Mouse (Mus musculus) forebrain, embryonic 14.5 days (tissue): ENCODE measurements at regions not wholly inside any gene's neighbourhood (a gene's known extent, or its start where the extent isn't known, plus 50 kb on each side); places are given as distances from the start of the nearest gene placed in this dataset.

ENCODE experiments used
- ATAC-seq: fragments of 200-750 bp; cut with Nextera tagmentation; 2 replicates; pipeline ENCODE4 v1.8.0; 2017; ENCODE audit warnings: mild to moderate bottlenecking, moderate library complexity
- DNase-seq: peaks from one replicate; pipeline ENCODE4 v3.0.0-alpha.2; 2015; ENCODE audit warnings: low spot score
- H3K27ac ChIP-seq: fragments of 300-500 bp; sonication (generic); 2 replicates; pipeline ENCODE4 v1.5.1; 2014; ENCODE audit warnings: low read depth, mild to moderate bottlenecking, control low read depth, low read length, moderate library complexity
- H3K27me3 ChIP-seq: fragments of 300-500 bp; sonication (generic); replicated peaks from 2 replicates; pipeline ENCODE4 v1.6.1; 2014; ENCODE audit warnings: low read length, control low read depth, mixed read lengths; ENCODE audit not compliant: control insufficient read depth, insufficient read depth
- H3K36me3 ChIP-seq: fragments of 300-500 bp; sonication (generic); 2 replicates; pipeline ENCODE4 v1.6.1; 2014; ENCODE audit warnings: low read length, control low read depth; ENCODE audit not compliant: control insufficient read depth, insufficient read depth
- H3K4me1 ChIP-seq: fragments of 300-500 bp; sonication (generic); 2 replicates; pipeline ENCODE4 v1.6.1; 2014; ENCODE audit warnings: antibody characterized with exemption, low read length, control low read depth; ENCODE audit not compliant: control insufficient read depth, insufficient read depth
- H3K4me2 ChIP-seq: fragments of 300-500 bp; sonication (generic); 2 replicates; pipeline ENCODE4 v1.6.1; 2014; ENCODE audit warnings: mild to moderate bottlenecking, control low read depth, low read length
- H3K4me3 ChIP-seq: fragments of 300-500 bp; sonication (generic); 2 replicates; pipeline ENCODE4 v1.5.1; 2014; ENCODE audit warnings: low read depth, low read length, control low read depth
- H3K9ac ChIP-seq: fragments of 300-500 bp; sonication (generic); 2 replicates; pipeline ENCODE4 v1.6.1; 2014; ENCODE audit warnings: mild to moderate bottlenecking, low read length, control low read depth, moderate library complexity
- H3K9me3 ChIP-seq: fragments of 300-500 bp; sonication (generic); replicated peaks from 2 replicates; pipeline ENCODE4 v1.6.1; 2016; ENCODE audit warnings: low read length, control low read depth, mixed read lengths; ENCODE audit not compliant: control insufficient read depth
- WGBS: fragments of 180-500 bp; shearing (Covaris S2); extraction: QIAGEN DNeasy Blood & Tissue Kit; methylation state at CpG from one replicate; pipeline ENCODE4 v1.1.7; 2014; 5-methylcytosine and 5-hydroxymethylcytosine counted together

DNA sequence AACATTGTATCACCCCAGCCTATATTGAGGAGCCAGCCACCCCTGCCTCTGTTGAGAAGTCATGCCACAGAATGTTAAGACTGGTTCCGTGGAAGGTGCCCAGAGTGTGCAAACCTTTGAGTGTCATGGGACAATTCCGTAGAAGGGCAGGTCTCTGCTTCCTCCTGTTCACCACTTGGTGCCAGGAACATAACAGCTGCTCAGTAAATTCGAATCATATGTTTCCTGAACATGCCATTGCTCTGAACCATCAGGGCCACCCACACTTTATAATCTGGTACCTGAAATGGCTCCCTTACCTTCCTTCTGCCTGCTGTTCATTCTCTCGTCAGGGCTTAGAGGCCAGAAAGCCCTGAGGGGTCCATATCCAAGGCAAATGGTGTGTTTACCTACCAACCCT, 273.0 kb upstream of the 4930535I16Rik start:
- Histone ChIP-seq H3K4me2 (no peak overlapping the region), H3K27me3 (no peaks in the 10 kb centered on the region; the same call in 1 of the 2 replicates), H3K27ac (no peak overlapping the region), H3K9ac (no peak overlapping the region), H3K4me1 (peaks cover 10% of the 10 kb centered on the region; the same call in 1 of the 2 replicates), H3K36me3 (no peaks in the 10 kb centered on the region), H3K9me3 (no peaks in the 10 kb centered on the region), H3K4me3 (no peak overlapping the region)
- 82% methylated on average over 4 of the region's 4 CpGs for WGBS
- DNase-seq: no peak
- ATAC-seq: no peak

DNA sequence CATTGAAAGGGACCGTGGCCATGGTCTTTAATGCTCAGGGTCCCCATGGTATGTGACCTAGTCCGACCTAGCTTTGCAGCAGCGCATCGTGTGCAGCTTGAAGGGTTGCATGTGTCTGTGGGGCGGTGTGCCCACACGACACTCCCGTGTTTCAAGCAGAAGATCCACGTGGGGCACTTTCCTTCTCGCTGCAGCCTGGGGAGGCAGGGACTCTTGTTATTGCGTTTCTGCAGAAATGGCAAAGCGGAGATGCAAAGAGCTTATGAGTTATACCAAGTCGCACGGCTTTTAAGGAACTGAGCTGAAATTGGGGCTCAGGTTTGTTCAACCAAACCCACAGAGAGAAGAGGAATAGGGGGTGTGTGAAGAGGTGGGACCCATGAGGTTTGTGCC, 272.2 kb upstream of the 4930535I16Rik start:
- DNase-seq: no peak
- Histone ChIP-seq H3K9ac (no peak overlapping the region), H3K27ac (no peak overlapping the region), H3K4me3 (no peak overlapping the region), H3K27me3 (no peaks in the 10 kb centered on the region; the same call in 1 of the 2 replicates), H3K36me3 (no peaks in the 10 kb centered on the region), H3K9me3 (no peaks in the 10 kb centered on the region), H3K4me1 (peaks cover 10% of the 10 kb centered on the region; the same call in 1 of the 2 replicates), H3K4me2 (no peak overlapping the region)
- WGBS: 89% methylated on average over 13 of the region's 13 CpGs
- no peak for ATAC-seq

DNA sequence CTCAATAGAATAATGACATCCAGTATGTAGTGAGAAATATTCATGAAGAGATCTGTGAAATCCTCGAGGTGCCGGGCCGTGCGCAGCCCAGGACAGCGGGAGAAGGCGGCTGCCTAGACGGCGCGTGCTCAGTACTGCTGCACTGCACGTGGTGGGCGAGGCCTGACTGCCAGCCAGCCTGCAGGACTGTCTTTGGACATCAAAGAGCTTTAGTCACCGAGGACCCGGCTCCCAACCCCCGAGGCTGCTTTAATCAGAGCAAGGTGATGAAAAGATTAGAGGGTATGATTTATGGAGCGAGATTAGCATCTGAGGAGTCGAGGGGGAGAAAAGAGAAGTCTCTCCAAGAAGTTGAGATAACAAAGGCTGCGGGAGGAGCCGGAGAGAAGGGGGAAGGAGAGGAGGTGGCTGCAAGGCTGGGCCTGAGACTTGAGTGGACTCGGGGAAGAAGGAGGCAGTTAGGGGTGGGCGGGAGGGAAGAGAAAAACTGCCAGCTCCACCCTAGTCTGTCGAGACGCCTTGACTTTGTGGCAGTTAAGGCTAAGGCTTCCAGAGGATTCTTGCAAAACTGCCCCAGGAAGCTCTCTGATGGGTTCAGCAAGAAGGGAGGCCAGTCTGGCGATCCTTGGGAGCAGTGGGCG, 271.6 kb upstream of the 4930535I16Rik start:
- no peaks in the 10 kb centered on the region; the same call in 1 of the 2 replicates for H3K27me3 ChIP-seq
- H3K9ac ChIP-seq: no peak overlapping the region
- peak; percentile 45 for DNase-seq
- WGBS: 29% methylated on average over 24 of the region's 24 CpGs
- no peak for ATAC-seq
- no peak overlapping the region for H3K4me3 ChIP-seq
- no peaks in the 10 kb centered on the region for H3K36me3 ChIP-seq
- peaks cover 10% of the 10 kb centered on the region; the same call in 1 of the 2 replicates for H3K4me1 ChIP-seq
- no peak overlapping the region for H3K4me2 ChIP-seq
- H3K27ac ChIP-seq: no peak overlapping the region
- H3K9me3 ChIP-seq: no peaks in the 10 kb centered on the region

DNA sequence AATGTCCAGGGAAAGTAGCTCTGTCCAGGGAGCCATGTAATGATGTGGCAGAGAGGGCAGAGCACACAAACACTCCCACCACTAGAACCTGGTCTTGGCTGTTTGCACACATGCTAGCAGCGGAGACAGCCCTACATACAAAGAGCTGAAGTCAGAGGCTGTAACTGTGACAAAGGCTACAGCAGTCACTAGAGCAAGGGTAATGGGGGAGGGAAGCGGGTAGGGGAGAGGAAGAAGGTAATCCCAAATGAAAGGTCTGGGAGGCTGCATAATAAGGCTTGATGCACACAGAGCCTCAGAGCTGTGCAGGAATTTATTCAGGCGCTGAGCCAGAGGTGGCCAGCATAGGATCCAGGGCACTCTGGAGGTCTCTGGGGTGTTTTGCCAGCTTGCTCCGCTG, 269.3 kb upstream of the 4930535I16Rik start:
- Histone ChIP-seq H3K27ac (no peak overlapping the region), H3K4me3 (no peak overlapping the region), H3K4me2 (no peak overlapping the region), H3K27me3 (peaks cover 2% of the 10 kb centered on the region; the same call in 1 of the 2 replicates), H3K4me1 (no peaks in the 10 kb centered on the region), H3K9ac (no peak overlapping the region), H3K9me3 (no peaks in the 10 kb centered on the region), H3K36me3 (no peaks in the 10 kb centered on the region)
- DNase-seq (peak; percentile 52), ATAC-seq (peak; percentile 44; the same call in 1 of the 2 replicates)
- 6% methylated on average over 4 of the region's 4 CpGs for WGBS

DNA sequence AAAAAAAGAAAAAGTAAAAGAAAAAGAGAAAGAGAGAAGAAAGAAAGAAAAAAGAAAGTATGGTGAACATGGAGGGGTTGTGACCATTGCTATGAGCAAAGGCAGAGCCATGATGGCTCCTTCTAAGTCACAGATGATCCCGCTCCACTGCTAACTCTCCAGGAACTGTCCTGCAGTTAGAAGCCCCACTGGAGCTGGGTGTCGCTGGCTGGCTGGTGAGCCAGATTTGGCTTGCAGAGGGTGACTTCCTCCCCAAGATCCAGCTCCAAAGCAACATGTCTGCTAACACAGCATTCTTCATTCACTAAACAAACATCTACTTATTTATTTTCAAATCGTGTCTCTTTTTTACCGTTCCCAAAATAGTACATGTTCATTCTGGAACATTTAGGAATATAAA, 263.5 kb upstream of the 4930535I16Rik start:
- 91% methylated on average over 4 of the region's 4 CpGs for WGBS
- no peaks in the 10 kb centered on the region for H3K9me3 ChIP-seq
- peaks cover 23% of the 10 kb centered on the region for H3K27me3 ChIP-seq
- H3K9ac ChIP-seq: no peak overlapping the region
- H3K36me3 ChIP-seq: no peaks in the 10 kb centered on the region
- no peak overlapping the region for H3K27ac ChIP-seq
- no peak for ATAC-seq
- 0 out of 2 replicates have a peak, but pooled peaks cover 3% of the 10 kb centered on the region for H3K4me1 ChIP-seq
- H3K4me3 ChIP-seq: no peak overlapping the region
- no peak for DNase-seq
- H3K4me2 ChIP-seq: no peak overlapping the region

DNA sequence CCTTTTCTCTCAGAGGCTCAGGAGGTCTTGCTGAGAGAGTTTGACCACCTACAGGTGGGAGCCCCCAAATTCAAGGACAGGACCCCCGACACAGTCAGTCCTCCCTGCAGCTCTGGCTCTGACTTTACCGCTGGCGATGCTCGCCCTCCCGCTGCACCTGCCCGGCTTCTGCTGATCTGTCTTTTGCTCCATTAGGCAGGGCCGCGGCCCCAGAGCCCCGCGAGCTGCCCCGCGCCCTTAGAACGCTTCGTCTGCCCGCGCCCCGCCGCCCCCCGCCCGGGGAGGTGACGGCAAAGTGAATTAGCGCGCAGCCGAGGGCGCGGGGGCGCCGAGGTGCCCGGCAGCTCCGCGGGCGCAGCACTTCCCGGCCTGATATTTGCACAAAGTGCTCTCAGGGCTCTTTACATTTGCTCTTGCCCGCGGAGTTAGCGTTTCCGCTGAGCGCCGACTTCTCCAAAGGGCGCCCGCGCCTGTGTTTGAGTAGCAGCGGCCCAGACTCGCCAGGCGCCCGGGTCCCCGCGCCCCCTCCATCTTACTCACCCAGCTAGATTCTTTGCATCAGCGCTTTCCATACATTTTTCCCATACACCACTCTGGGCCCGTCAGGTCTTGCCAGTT, 260.7 kb upstream of the 4930535I16Rik start:
- H3K27me3 ChIP-seq: peaks cover 23% of the 10 kb centered on the region
- DNase-seq (peak; percentile 37), ATAC-seq (no peak; the same call in 1 of the 2 replicates)
- no peak overlapping the region for H3K27ac ChIP-seq
- no peaks in the 10 kb centered on the region for H3K9me3 ChIP-seq
- H3K9ac ChIP-seq: peak overlapping the region; percentile 64
- H3K36me3 ChIP-seq: no peaks in the 10 kb centered on the region
- H3K4me2 ChIP-seq: peak overlapping the region; percentile 90
- peak overlapping the region; percentile 38 for H3K4me3 ChIP-seq
- 1% methylated on average over 50 of the region's 50 CpGs for WGBS
- 0 out of 2 replicates have a peak, but pooled peaks cover 3% of the 10 kb centered on the region for H3K4me1 ChIP-seq

DNA sequence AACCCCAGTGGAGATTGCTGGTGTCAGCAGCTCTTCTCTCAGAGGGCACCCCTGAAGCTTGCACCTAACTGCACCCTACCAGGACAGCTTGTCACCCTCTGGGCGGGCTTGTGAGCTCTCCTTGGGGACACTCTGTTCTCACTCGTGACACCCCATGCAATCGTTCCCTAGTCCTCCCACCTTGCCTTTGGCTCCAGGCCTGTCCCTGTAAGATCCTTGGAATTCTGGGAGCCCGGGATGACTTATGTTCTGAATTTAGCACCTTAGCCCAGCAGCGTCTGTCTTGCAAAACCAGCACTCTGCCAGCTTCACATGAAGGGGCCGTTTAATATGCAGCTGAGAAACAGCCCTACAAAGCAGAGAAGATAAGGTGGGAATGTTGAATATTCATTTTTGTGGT, 257.7 kb upstream of the 4930535I16Rik start:
- Histone ChIP-seq H3K9me3 (no peaks in the 10 kb centered on the region), H3K4me2 (no peak overlapping the region), H3K27me3 (peaks cover 21% of the 10 kb centered on the region), H3K4me3 (no peak overlapping the region), H3K36me3 (no peaks in the 10 kb centered on the region), H3K4me1 (0 out of 2 replicates have a peak, but pooled peaks cover 3% of the 10 kb centered on the region), H3K9ac (no peak overlapping the region), H3K27ac (0 out of 2 replicates have a peak overlapping the region, but pooled peaks have one; percentile 14)
- 51% methylated on average over 6 of the region's 6 CpGs for WGBS
- DNase-seq: peak; percentile 44
- no peak for ATAC-seq

DNA sequence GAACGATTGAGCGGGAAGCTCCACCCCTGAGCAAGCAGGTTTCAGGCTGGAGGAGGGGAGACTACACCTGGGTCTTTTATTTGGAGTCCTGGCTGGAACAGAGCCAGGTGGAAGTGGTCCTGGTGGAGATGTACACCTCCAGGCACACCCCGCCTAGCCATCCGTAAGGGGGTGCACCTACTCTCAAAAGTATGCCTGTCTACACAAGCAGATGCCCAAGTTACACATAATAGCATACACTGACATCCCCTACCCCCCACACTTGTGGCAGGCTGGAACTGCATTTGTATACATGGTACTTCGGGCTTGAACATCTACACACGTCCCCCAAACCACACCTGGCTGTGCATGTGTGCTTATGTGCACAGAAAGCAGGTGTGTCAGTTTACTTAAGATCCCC, 236.8 kb upstream of the 4930535I16Rik start:
- Histone ChIP-seq H3K4me2 (no peak overlapping the region), H3K27ac (no peak overlapping the region), H3K9me3 (no peaks in the 10 kb centered on the region), H3K4me1 (peaks cover 8% of the 10 kb centered on the region), H3K36me3 (no peaks in the 10 kb centered on the region), H3K27me3 (no peaks in the 10 kb centered on the region), H3K9ac (no peak overlapping the region), H3K4me3 (no peak overlapping the region)
- ATAC-seq (no peak), DNase-seq (no peak)
- WGBS: 94% methylated on average over 5 of the region's 6 CpGs
